Mouse (Mus musculus) E14TG2a.4 (cell line): ENCODE data around the gene Card11.

Experiments used
- H3K27me3 ChIP-seq: 2 replicates; pipeline ENCODE4 v1.6.1; 2014; ENCODE audit warnings: low read length, control low read depth; ENCODE audit not compliant: insufficient read depth
- H3K36me3 ChIP-seq: 2 replicates; pipeline ENCODE4 v1.6.1; 2014; ENCODE audit warnings: low read length, control low read depth; ENCODE audit not compliant: insufficient read depth
- H3K4me1 ChIP-seq: replicated peaks from 2 replicates; pipeline ENCODE4 v1.6.1; 2014; ENCODE audit warnings: low read depth, low read length, control low read depth
- H3K4me3 ChIP-seq: replicated peaks from 2 replicates; pipeline ENCODE4 v1.5.1; 2014; ENCODE audit warnings: mild to moderate bottlenecking, low read length
- H3K9me3 ChIP-seq: 2 replicates; pipeline ENCODE4 v1.6.1; 2014; ENCODE audit warnings: low read length, control low read depth
- CTCF ChIP-seq: conservative IDR thresholded peaks from 2 replicates; pipeline ENCODE4 v1.5.1; 2014; ENCODE audit warnings: low read length
- NANOG ChIP-seq: IDR thresholded peaks from 2 replicates; pipeline ENCODE4 v1.6.1; 2014; ENCODE audit warnings: borderline replicate concordance, low read length, mixed read lengths
- POU5F1 ChIP-seq: IDR thresholded peaks from 2 replicates; pipeline ENCODE4 v1.6.1; 2014; ENCODE audit warnings: low read length, borderline replicate concordance

The Card11 gene

DNA sequence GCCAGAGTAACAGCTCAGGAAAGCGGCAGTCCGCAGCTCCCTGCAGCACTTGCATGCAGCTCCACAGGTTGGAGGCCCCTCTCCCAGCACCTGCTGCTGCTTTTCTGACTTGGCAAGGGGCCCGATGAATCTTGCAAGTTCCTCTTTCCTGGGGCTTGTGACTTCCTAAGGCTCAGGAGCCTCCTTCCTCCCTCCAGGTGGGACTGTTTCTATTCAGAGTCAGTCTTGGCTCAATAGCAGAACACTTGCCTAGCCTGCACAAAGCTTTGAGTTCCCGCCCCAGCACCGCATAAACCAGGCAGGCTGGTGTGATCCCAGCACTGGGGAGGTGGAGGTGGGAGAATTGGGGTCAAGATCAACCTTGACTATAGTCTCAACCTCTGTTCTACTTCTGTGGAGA lies 5.1 kb upstream of the Card11 start:
- Histone ChIP-seq H3K36me3 (no peaks in the 10 kb centered on the region), H3K4me3 (no peak overlapping the region), H3K27me3 (no peaks in the 10 kb centered on the region), H3K4me1 (no peaks in the 10 kb centered on the region; the same call in 1 of the 2 replicates), H3K9me3 (peaks cover 12% of the 10 kb centered on the region)
- TF ChIP-seq NANOG = no peak
- no peak for TF ChIP-seq CTCF
- no peak for TF ChIP-seq POU5F1

- Histone ChIP-seq H3K9me3 (peaks cover 12% of the 10 kb centered on the region), H3K27me3 (peaks cover 5% of the 10 kb centered on the region; the same call in 1 of the 2 replicates), H3K4me1 (no peaks in the 10 kb centered on the region; the same call in 1 of the 2 replicates), H3K4me3 (no peak overlapping the region), H3K36me3 (no peaks in the 10 kb centered on the region)
- TF ChIP-seq POU5F1 (no peak), CTCF (no peak), NANOG (no peak)
These were observed 3.8 kb upstream of the Card11 start for GRCm38 (mm10) chr5:141004078-141004763.

GRCm38 (mm10) chr5:140999178-140999672 lies 1.2 kb downstream of the Card11 start:
- TF ChIP-seq CTCF (no peak), POU5F1 (no peak), NANOG (no peak)
- peaks cover 9% of the 10 kb centered on the region; the same call in 1 of the 2 replicates for H3K27me3 ChIP-seq
- H3K36me3 ChIP-seq = no peaks in the 10 kb centered on the region
- no peaks in the 10 kb centered on the region for H3K4me1 ChIP-seq
- peaks cover 18% of the 10 kb centered on the region for H3K9me3 ChIP-seq
- no peak overlapping the region for H3K4me3 ChIP-seq

DNA sequence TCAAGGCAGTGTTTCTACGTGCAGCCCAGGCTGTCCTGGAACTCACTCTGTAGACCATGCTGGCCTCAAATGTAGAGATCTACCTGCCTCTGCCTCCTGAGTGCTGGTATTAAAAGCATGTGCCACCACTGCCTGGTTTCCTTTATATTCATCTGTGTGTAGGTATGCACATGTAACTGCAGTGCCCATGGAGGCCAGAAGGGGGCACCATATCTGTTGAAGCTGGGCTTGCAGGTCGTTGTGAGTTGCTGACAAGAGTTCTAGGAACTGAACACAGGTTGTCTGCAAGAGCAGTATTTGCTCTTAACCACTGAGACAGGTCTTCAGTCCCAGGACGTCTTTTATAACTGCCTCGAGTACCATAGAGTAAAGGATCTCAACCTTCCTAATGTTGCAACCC lies 2.6 kb downstream of the Card11 start:
- TF ChIP-seq CTCF (peak; percentile 69), POU5F1 (no peak), NANOG (no peak)
- peaks cover 12% of the 10 kb centered on the region for H3K4me1 ChIP-seq
- peaks cover 18% of the 10 kb centered on the region for H3K9me3 ChIP-seq
- H3K4me3 ChIP-seq = no peak overlapping the region
- H3K36me3 ChIP-seq = no peaks in the 10 kb centered on the region
- peaks cover 9% of the 10 kb centered on the region; the same call in 1 of the 2 replicates for H3K27me3 ChIP-seq

DNA sequence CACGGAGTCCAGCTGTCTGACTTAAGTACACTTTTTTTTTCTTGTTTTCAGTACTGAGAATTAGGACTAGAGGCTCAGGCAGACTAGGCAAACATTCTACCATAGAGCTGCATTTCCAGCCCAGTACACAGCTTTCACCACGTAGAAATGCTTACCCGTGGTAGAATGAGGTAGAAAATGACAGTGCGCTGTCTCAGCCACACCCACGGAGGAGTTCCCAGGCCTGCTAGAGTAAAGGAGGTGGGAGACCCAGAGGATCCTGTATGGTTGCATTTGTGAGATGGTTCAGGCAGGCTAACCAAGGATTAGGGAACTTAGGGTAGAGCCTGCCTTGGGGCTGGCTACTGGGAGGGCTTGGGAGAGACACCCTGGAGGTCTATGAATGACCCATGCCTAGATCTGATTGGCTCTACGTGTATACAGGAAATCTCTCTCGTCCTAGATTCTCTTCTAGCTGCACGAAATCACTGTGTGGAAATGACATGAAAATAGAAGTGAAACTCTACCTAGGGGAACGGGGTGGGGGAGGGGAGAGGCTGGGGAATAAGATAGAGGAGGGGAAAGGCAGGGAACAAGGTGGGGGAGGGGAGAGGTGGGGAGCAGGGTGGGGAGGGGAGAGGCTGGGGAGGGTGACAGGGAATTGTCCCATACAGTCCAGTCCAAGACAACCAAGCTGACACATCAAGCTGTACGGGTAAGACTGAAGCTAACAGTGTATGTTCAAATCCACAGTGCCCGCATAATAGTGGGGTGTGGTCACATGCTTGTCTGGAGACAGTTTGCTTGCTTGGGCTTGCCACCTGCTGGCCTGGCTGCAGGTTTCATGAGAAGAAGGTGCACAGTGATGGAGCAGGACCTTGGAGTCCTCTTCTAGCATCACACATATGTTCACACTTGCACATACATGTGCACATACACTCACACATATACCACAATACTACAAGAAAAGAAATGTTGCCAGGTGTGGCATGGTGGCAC lies 8.0 kb downstream of the Card11 start:
- Histone ChIP-seq H3K27me3 (0 out of 2 replicates have a peak, but pooled peaks cover 2% of the 10 kb centered on the region), H3K4me3 (no peak overlapping the region), H3K36me3 (no peaks in the 10 kb centered on the region), H3K4me1 (peaks cover 20% of the 10 kb centered on the region), H3K9me3 (no peaks in the 10 kb centered on the region)
- no peak for TF ChIP-seq NANOG
- TF ChIP-seq POU5F1 = no peak
- no peak for TF ChIP-seq CTCF

GRCm38 (mm10) chr5:140985311-140986050 lies 14.9 kb downstream of the Card11 start:
- Histone ChIP-seq H3K4me3 (no peak overlapping the region), H3K4me1 (peaks cover 23% of the 10 kb centered on the region), H3K36me3 (no peaks in the 10 kb centered on the region), H3K27me3 (no peaks in the 10 kb centered on the region), H3K9me3 (peaks cover 25% of the 10 kb centered on the region)
- TF ChIP-seq NANOG (no peak), POU5F1 (no peak), CTCF (no peak)

GRCm38 (mm10) chr5:140981370-140981805 lies 19.0 kb downstream of the Card11 start:
- no peak overlapping the region for H3K4me3 ChIP-seq
- H3K36me3 ChIP-seq = no peaks in the 10 kb centered on the region
- H3K27me3 ChIP-seq = no peaks in the 10 kb centered on the region
- TF ChIP-seq POU5F1 (no peak), NANOG (no peak), CTCF (no peak)
- H3K9me3 ChIP-seq = peaks cover 38% of the 10 kb centered on the region
- peaks cover 23% of the 10 kb centered on the region for H3K4me1 ChIP-seq

- no peak for TF ChIP-seq NANOG
- no peak for TF ChIP-seq CTCF
- TF ChIP-seq POU5F1 = no peak
- Histone ChIP-seq H3K4me1 (peaks cover 23% of the 10 kb centered on the region), H3K27me3 (no peaks in the 10 kb centered on the region)
These were observed 19.6 kb downstream of the Card11 start for GRCm38 (mm10) chr5:140980783-140981182.

More at GRCm38 (mm10) chr5:140980783-140981182, 19.6 kb downstream of the Card11 start:
- H3K36me3 ChIP-seq = no peaks in the 10 kb centered on the region
- no peak overlapping the region for H3K4me3 ChIP-seq
- peaks cover 35% of the 10 kb centered on the region for H3K9me3 ChIP-seq
